Mouse (Mus musculus): ENCODE measurements around the gene Itga2b. TPM values are rescaled to one million over a fixed set of nuclear protein-coding genes. Genes with fewer than 3 reads are reported as not detected.

Itga2b gene
- polyA plus RNA-seq, 2 experiments: 20.0 to 35.4 TPM

- TF ChIP-seq EP300 (IDR thresholded peaks at IDR 0.05; ENCODE audit: low read depth): no peak
- TF ChIP-seq CTCF (IDR thresholded peaks at IDR 0.05; ENCODE audit: low read depth): no peak
- DNase-seq (ENCODE audit: low read depth in 3 of 3, low spot score in 3 of 3) (no peak), ATAC-seq (ENCODE audit: insufficient read depth) (no peak)
- Histone ChIP-seq H3K4me3 (ENCODE audit: insufficient read depth in 1 of 2, low read depth in 2 of 2, low read length in 2 of 2) (no peak overlapping the region), H3K27me3 (ENCODE audit: control insufficient read depth, insufficient read depth, low read length) (no peaks in the 10 kb centered on the region; the same call in 1 of the 2 replicates), H3K27ac (no peak overlapping the region), H3K4me1 (replicated peaks; ENCODE audit: control insufficient read depth in 2 of 2, insufficient read depth in 2 of 2, low read length in 1 of 2) (peaks cover 3 to 7% of the 10 kb centered on the region in 2 experiments; a peak in 3 of 4 replicates), H3K9me3 (ENCODE audit: control insufficient read depth, low read length) (no peaks in the 10 kb centered on the region), H3K36me3 (replicated peaks; ENCODE audit: control insufficient read depth, insufficient read depth, low read depth) (no peaks in the 10 kb centered on the region), H3K9ac (replicated peaks) (no peak overlapping the region), H3K4me2 (ENCODE audit: low read depth) (no peak overlapping the region)
- 65% methylated on average over 6 of the region's 6 CpGs for WGBS (ENCODE audit: insufficient replicate concordance)
Observed at GRCm38 (mm10) chr11:102424666-102425065, 45.3 kb downstream of the Itga2b start.

- no peaks in the 10 kb centered on the region for H3K36me3 ChIP-seq (replicated peaks; ENCODE audit: control insufficient read depth, insufficient read depth, low read depth)
- TF ChIP-seq EP300 (IDR thresholded peaks at IDR 0.05; ENCODE audit: low read depth): no peak
Observed at GRCm38 (mm10) chr11:102421559-102421958, 48.4 kb downstream of the Itga2b start.

GRCm38 (mm10) chr11:102418887-102419286 is 51.0 kb downstream of the Itga2b start:
- no peaks in the 10 kb centered on the region for H3K36me3 ChIP-seq (replicated peaks; ENCODE audit: control insufficient read depth, insufficient read depth, low read depth)
- DNase-seq (ENCODE audit: low read depth in 3 of 3, low spot score in 3 of 3) (no peak), ATAC-seq (ENCODE audit: insufficient read depth) (no peak)
- TF ChIP-seq EP300 (IDR thresholded peaks at IDR 0.05; ENCODE audit: low read depth) (no peak), CTCF (IDR thresholded peaks at IDR 0.05; ENCODE audit: low read depth) (no peak)
- H3K4me1 ChIP-seq (replicated peaks; ENCODE audit: control insufficient read depth in 2 of 2, insufficient read depth in 2 of 2, low read length in 1 of 2): peaks cover 0 to 2% of the 10 kb centered on the region in 2 experiments; a peak in 1 of 4 replicates
- H3K4me3 ChIP-seq (ENCODE audit: insufficient read depth in 1 of 2, low read depth in 2 of 2, low read length in 2 of 2): no peak overlapping the region
- H3K9ac ChIP-seq (replicated peaks): no peak overlapping the region
- H3K4me2 ChIP-seq (ENCODE audit: low read depth): no peak overlapping the region
- H3K9me3 ChIP-seq (ENCODE audit: control insufficient read depth, low read length): no peaks in the 10 kb centered on the region
- H3K27ac ChIP-seq: no peak overlapping the region
- H3K27me3 ChIP-seq (ENCODE audit: control insufficient read depth, insufficient read depth, low read length): no peaks in the 10 kb centered on the region

More at GRCm38 (mm10) chr11:102421559-102421958, 48.4 kb downstream of the Itga2b start:
- H3K9me3 ChIP-seq (ENCODE audit: control insufficient read depth, low read length): no peaks in the 10 kb centered on the region
- no peaks in the 10 kb centered on the region for H3K27me3 ChIP-seq (ENCODE audit: control insufficient read depth, insufficient read depth, low read length)
- no peak overlapping the region for H3K4me2 ChIP-seq (ENCODE audit: low read depth)
- ATAC-seq (ENCODE audit: insufficient read depth) (no peak), DNase-seq (ENCODE audit: low read depth in 3 of 3, low spot score in 3 of 3) (no peak)
- peaks cover 0 to 2% of the 10 kb centered on the region in 2 experiments; a peak in 1 of 4 replicates for H3K4me1 ChIP-seq (replicated peaks; ENCODE audit: control insufficient read depth in 2 of 2, insufficient read depth in 2 of 2, low read length in 1 of 2)
- H3K9ac ChIP-seq (replicated peaks): no peak overlapping the region
- H3K4me3 ChIP-seq (ENCODE audit: insufficient read depth in 1 of 2, low read depth in 2 of 2, low read length in 2 of 2): no peak overlapping the region
- WGBS (ENCODE audit: insufficient replicate concordance): 50% methylated on average over 8 of the region's 8 CpGs
- H3K27ac ChIP-seq: no peak overlapping the region

DNA sequence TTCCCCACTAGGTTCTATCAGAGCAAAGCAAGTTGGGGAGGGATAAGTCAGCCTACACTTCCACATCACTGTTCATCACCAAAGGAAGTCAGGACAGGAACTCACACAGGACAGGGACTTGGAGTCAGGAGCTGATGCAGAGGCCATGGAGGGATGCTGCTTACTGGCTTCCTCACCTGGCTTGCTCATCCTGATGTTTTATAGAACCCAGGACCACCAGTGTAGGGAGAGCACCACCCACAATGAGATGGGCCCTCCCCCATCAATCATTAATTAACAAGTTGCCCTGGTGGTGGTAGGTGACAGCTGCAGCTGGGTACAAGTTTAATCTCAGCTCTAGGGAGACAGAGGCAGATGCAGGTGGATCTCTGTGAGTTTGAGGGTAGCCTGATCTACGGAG is 52.8 kb downstream of the Itga2b start:
- no peak for TF ChIP-seq EP300 (IDR thresholded peaks at IDR 0.05; ENCODE audit: low read depth)
- TF ChIP-seq CTCF (IDR thresholded peaks at IDR 0.05; ENCODE audit: low read depth): no peak
- H3K27ac ChIP-seq: no peak overlapping the region
- H3K4me2 ChIP-seq (ENCODE audit: low read depth): no peak overlapping the region
- ATAC-seq (ENCODE audit: insufficient read depth) (no peak), DNase-seq (ENCODE audit: low read depth in 3 of 3, low spot score in 3 of 3) (no peak)
- H3K9ac ChIP-seq (replicated peaks): no peak overlapping the region
- H3K4me3 ChIP-seq (ENCODE audit: insufficient read depth in 1 of 2, low read depth in 2 of 2, low read length in 2 of 2): no peak overlapping the region
- H3K36me3 ChIP-seq (replicated peaks; ENCODE audit: control insufficient read depth, insufficient read depth, low read depth): no peaks in the 10 kb centered on the region
- H3K4me1 ChIP-seq (replicated peaks; ENCODE audit: control insufficient read depth in 2 of 2, insufficient read depth in 2 of 2, low read length in 1 of 2): peaks cover 0 to 2% of the 10 kb centered on the region in 2 experiments; a peak in 1 of 4 replicates
- 65% methylated on average over 1 of the region's 1 CpGs for WGBS (ENCODE audit: insufficient replicate concordance)
- no peaks in the 10 kb centered on the region for H3K9me3 ChIP-seq (ENCODE audit: control insufficient read depth, low read length)
- H3K27me3 ChIP-seq (ENCODE audit: control insufficient read depth, insufficient read depth, low read length): no peaks in the 10 kb centered on the region

- H3K36me3 ChIP-seq (replicated peaks; ENCODE audit: control insufficient read depth, insufficient read depth, low read depth): no peaks in the 10 kb centered on the region
- no peak overlapping the region for H3K27ac ChIP-seq
- 69% methylated on average over 10 of the region's 10 CpGs for WGBS (ENCODE audit: insufficient replicate concordance)
- ATAC-seq (ENCODE audit: insufficient read depth) (no peak), DNase-seq (ENCODE audit: low read depth in 3 of 3, low spot score in 3 of 3) (no peak)
- H3K9ac ChIP-seq (replicated peaks): no peak overlapping the region
- H3K4me3 ChIP-seq (ENCODE audit: insufficient read depth in 1 of 2, low read depth in 2 of 2, low read length in 2 of 2): no peak overlapping the region
- no peak overlapping the region for H3K4me2 ChIP-seq (ENCODE audit: low read depth)
- H3K9me3 ChIP-seq (ENCODE audit: control insufficient read depth, low read length): no peaks in the 10 kb centered on the region
- no peaks in the 10 kb centered on the region for H3K27me3 ChIP-seq (ENCODE audit: control insufficient read depth, insufficient read depth, low read length)
- no peak for TF ChIP-seq CTCF (IDR thresholded peaks at IDR 0.05; ENCODE audit: low read depth)
- no peak for TF ChIP-seq EP300 (IDR thresholded peaks at IDR 0.05; ENCODE audit: low read depth)
- H3K4me1 ChIP-seq (replicated peaks; ENCODE audit: control insufficient read depth in 2 of 2, insufficient read depth in 2 of 2, low read length in 1 of 2): peaks cover 6 to 8% of the 10 kb centered on the region in 2 experiments
Observed at GRCm38 (mm10) chr11:102415034-102415802, 54.7 kb downstream of the Itga2b start.
